Mouse (Mus musculus) liver, embryonic 15.5 days (tissue): ENCODE results near the gene Brat1. TPM values are rescaled to one million over a fixed set of nuclear protein-coding genes. Genes with fewer than 3 reads are reported as not detected.

Experiments
- ATAC-seq: fragments of 200-750 bp; cut with Nextera tagmentation; 2 replicates; pipeline ENCODE4 v1.8.0; 2017; ENCODE audit warnings: moderate number of reproducible peaks, mild to moderate bottlenecking, moderate library complexity; ENCODE audit not compliant: insufficient read depth
- H3K27ac ChIP-seq: fragments of 300-500 bp; sonication (generic); replicated peaks from 2 replicates; pipeline ENCODE4 v1.5.1; 2015; ENCODE audit warnings: mild to moderate bottlenecking, inconsistent platforms
- H3K27me3 ChIP-seq: fragments of 300-500 bp; sonication (generic); 2 replicates; pipeline ENCODE4 v1.6.1; 2015; ENCODE audit warnings: mild to moderate bottlenecking, inconsistent platforms
- H3K36me3 ChIP-seq: fragments of 300-500 bp; sonication (generic); replicated peaks from 2 replicates; pipeline ENCODE4 v1.6.1; 2015; ENCODE audit warnings: moderate library complexity, mild to moderate bottlenecking, inconsistent platforms
- H3K4me1 ChIP-seq: fragments of 300-500 bp; sonication (generic); replicated peaks from 2 replicates; pipeline ENCODE4 v1.6.1; 2015; ENCODE audit warnings: inconsistent platforms
- H3K4me2 ChIP-seq: fragments of 300-500 bp; sonication (generic); 2 replicates; pipeline ENCODE4 v1.6.1; 2015; ENCODE audit warnings: moderate library complexity, mild to moderate bottlenecking, inconsistent platforms
- H3K4me3 ChIP-seq: fragments of 300-500 bp; sonication (generic); replicated peaks from 2 replicates; pipeline ENCODE4 v1.5.1; 2015; ENCODE audit warnings: mild to moderate bottlenecking, inconsistent platforms
- H3K9ac ChIP-seq: fragments of 300-500 bp; sonication (generic); 2 replicates; pipeline ENCODE4 v1.6.1; 2015; ENCODE audit warnings: moderate library complexity, mild to moderate bottlenecking, inconsistent platforms
- H3K9me3 ChIP-seq: fragments of 300-500 bp; sonication (generic); replicated peaks from 2 replicates; pipeline ENCODE4 v1.6.1; 2016; ENCODE audit warnings: inconsistent platforms
- WGBS: fragments of 180-500 bp; shearing (Covaris S2); methylation state at CpG from one replicate; pipeline ENCODE4 v1.1.7; 2015; ENCODE audit warnings: mixed read lengths; ENCODE audit not compliant: insufficient replicate concordance; 5-methylcytosine and 5-hydroxymethylcytosine counted together
- polyA plus RNA-seq: library from polyadenylated mRNA; unstranded; fragments of >200 nt; fragmentation: Nextera tagmentation; extraction: Ambion mirVana; gene quantifications from 2 replicates; pipeline ENCODE4 v1.2.1, GENCODE M21; 2015

Brat1 gene
- polyA plus RNA-seq, 1 experiment from 2014 or later, result 7.2 TPM

DNA sequence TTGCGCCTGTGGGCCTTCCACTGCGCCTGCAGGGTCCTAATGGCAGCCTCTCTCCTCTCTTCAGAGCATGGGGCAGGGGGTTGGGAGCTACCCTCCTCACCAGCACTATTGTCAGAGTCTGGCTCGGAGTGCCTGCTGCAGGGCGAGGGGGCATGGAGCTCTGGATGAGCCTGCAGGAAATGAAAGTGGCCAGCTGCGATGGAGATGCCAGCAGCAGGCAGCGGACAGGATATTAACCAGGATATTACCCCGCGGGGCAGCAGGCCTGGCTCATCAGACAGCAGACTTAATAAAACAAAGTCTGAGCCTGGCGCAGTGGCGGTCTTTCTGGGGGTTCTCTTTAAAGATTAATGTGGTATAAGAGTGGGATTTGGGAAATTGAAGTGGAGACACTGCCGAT lies 29.7 kb upstream of the Brat1 start:
- Histone ChIP-seq H3K27ac (no peak overlapping the region), H3K4me1 (no peaks in the 10 kb centered on the region), H3K36me3 (no peaks in the 10 kb centered on the region), H3K27me3 (no peaks in the 10 kb centered on the region), H3K4me3 (no peak overlapping the region), H3K9me3 (no peaks in the 10 kb centered on the region), H3K9ac (no peak overlapping the region), H3K4me2 (no peak overlapping the region)
- no peak for ATAC-seq
- WGBS, result 79% methylated on average over 11 of the region's 11 CpGs

DNA sequence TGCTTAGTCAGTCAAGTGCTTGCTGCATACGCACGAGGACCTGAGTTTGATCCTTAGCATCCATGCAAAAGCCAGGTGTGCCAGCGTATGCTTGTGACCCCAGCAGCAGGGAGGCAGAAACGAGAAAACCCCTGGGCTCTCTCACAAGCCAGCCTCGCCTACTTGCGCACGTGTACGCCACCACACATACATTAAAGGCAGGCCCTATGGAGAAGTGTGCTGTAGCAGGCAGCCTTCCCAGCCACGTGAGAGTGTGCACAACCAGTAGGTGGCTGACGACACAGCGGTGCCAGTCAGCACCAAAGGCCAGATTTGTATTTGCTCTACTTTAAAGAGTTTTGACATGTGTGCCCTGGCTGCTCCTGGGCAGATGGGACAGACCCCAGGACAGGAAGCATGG lies 29.2 kb upstream of the Brat1 start:
- Histone ChIP-seq H3K4me1 (no peaks in the 10 kb centered on the region), H3K4me2 (no peak overlapping the region), H3K27ac (no peak overlapping the region), H3K9me3 (no peaks in the 10 kb centered on the region), H3K9ac (no peak overlapping the region), H3K4me3 (no peak overlapping the region), H3K36me3 (no peaks in the 10 kb centered on the region), H3K27me3 (no peaks in the 10 kb centered on the region)
- no peak for ATAC-seq
- 81% methylated on average over 11 of the region's 11 CpGs for WGBS

DNA sequence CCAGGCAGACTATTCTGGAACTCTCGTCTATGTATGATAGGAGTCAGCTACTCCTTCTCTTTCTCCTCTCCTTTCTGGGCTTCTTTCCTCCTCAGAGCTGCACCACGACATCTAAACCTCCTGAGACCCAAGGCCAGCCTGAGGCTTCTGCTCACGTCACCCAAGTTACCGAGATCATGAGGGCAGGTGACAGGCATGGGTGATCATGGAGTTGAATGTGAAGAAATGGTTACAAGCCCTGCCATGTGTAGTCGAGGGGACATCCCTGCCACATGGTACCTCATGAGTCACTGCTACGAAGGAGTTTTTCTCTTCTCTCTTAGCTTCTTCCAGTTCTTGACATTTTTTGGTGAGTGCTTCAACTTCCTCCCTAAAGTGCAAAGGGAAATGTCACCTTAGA lies 27.7 kb upstream of the Brat1 start:
- Histone ChIP-seq H3K27me3 (no peaks in the 10 kb centered on the region), H3K9ac (no peak overlapping the region), H3K27ac (no peak overlapping the region), H3K4me3 (no peak overlapping the region), H3K4me2 (no peak overlapping the region), H3K36me3 (no peaks in the 10 kb centered on the region), H3K9me3 (no peaks in the 10 kb centered on the region), H3K4me1 (peaks cover 8% of the 10 kb centered on the region)
- 65% methylated on average over 6 of the region's 6 CpGs for WGBS
- ATAC-seq, result no peak

DNA sequence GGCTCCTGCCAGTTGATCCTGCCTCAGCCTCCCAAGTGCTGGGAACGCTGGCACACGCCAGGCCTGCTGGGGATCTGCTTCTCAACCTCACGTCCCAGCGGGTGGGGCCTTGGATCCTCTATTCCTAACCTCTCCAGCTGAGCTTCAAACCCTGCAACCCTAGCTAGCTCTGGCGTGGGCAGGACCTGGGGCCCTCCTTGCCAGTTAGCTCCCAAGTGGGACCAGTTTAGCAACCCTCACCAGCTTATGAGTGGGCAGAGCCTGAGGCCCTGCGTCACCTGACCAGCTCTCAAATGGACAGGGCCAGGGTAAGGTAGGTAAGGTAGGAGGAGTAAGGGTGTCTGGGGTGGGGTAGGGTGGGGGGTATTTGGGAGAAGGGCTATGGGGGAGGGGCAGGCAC lies 24.8 kb upstream of the Brat1 start:
- Histone ChIP-seq H3K27me3 (no peaks in the 10 kb centered on the region), H3K4me1 (peaks cover 16% of the 10 kb centered on the region), H3K4me3 (no peak overlapping the region), H3K27ac (no peak overlapping the region), H3K9me3 (no peaks in the 10 kb centered on the region), H3K4me2 (no peak overlapping the region), H3K9ac (no peak overlapping the region), H3K36me3 (no peaks in the 10 kb centered on the region)
- ATAC-seq, result no peak
- 73% methylated on average over 6 of the region's 6 CpGs for WGBS

DNA sequence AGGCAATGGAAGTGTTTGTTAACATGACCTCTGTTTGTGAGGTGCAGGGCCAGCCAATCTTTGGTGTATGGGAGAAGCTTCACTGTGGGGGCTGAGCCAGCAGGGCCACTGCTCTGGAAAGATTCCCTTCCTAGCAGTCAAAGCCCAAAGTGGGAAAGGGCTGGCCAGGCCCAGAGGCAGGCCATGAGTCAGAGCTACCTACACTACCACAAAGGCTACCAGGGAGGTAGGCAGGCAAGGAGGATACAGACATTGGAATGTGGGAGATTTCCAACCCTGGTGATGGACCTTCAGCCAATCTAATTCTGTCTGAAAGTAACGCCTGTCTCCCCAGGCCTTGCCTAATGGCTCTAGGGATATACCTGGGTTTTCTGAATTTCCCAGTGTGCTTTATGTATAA lies 23.9 kb upstream of the Brat1 start:
- Histone ChIP-seq H3K4me2 (no peak overlapping the region), H3K27ac (no peak overlapping the region), H3K4me1 (peaks cover 16% of the 10 kb centered on the region), H3K9me3 (no peaks in the 10 kb centered on the region), H3K4me3 (no peak overlapping the region), H3K27me3 (no peaks in the 10 kb centered on the region), H3K36me3 (no peaks in the 10 kb centered on the region), H3K9ac (no peak overlapping the region)
- no peak for ATAC-seq
- WGBS, result 80% methylated on average over 1 of the region's 1 CpGs

GRCm38 (mm10) chr5:140682113-140682512 lies 22.7 kb upstream of the Brat1 start:
- ATAC-seq, result peak; percentile 65
- WGBS, result 44% methylated on average over 6 of the region's 6 CpGs

DNA sequence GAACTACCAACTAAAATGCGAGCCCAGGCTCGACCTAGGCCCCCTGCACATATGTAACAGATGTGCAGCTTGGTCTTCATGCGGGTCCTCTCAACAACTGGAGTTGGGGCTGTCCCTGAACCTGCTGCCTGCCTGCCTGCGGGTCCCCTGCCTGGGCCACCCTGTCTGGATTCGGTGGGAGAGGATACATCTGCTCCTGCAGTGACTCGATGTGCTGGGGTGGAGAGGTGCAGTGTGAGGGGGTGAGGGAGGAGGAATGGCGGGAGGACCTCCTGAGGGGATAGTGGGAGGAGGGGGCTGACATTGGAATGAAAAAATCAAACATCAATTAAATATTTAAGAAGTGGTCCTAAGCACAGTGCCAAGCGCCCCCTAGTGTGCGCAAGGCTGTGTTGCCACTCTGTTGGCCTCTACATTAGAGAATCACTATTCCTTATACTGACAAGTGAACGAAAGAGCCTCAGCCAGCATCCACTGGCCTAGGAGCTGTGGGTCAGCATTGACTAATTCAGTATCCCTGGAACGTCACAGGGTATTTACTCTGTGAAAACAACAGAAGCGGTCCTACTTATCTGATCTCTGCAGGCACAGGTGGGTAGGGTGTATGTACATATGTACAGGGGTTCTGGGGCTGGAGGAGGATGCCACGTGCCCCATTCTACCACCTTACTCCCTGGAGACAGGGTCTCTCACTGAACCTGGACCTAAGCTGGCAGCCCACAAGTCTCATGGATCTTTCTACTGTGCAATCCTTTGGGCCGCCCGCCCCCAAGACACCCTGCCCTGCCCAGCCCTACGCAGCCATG lies 20.3 kb upstream of the Brat1 start:
- Histone ChIP-seq H3K9me3 (no peaks in the 10 kb centered on the region), H3K36me3 (no peaks in the 10 kb centered on the region), H3K4me3 (no peak overlapping the region), H3K9ac (no peak overlapping the region), H3K4me2 (no peak overlapping the region), H3K27me3 (no peaks in the 10 kb centered on the region), H3K4me1 (peaks cover 16% of the 10 kb centered on the region), H3K27ac (no peak overlapping the region)
- no peak for ATAC-seq
- 58% methylated on average over 16 of the region's 16 CpGs for WGBS

More at GRCm38 (mm10) chr5:140682113-140682512, 22.7 kb upstream of the Brat1 start:
- H3K4me3 ChIP-seq, result no peak overlapping the region
- no peaks in the 10 kb centered on the region for H3K9me3 ChIP-seq
- no peak overlapping the region for H3K9ac ChIP-seq
- H3K36me3 ChIP-seq, result no peaks in the 10 kb centered on the region
- no peak overlapping the region for H3K27ac ChIP-seq
- no peaks in the 10 kb centered on the region for H3K27me3 ChIP-seq
- no peak overlapping the region for H3K4me2 ChIP-seq
- H3K4me1 ChIP-seq, result peaks cover 16% of the 10 kb centered on the region

DNA sequence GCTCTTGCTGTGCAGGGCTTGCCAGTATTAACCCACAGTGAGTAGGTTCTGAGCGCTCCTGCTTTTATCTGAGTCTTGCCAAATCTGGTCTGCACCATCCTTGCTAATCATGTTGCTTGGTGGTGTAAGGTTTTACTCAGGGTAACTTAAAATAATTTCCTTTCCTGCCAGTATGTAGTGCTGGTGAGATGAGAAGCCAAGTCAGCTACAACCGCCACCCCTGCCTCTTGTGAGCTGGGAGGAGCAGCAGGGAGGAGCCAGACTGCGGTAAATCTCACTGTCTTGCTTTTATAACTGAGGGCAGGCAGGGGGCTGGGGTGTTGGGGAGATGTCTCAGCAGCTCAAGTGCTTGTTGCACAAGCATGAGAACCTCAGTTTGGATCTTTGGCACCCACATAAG lies 16.4 kb upstream of the Brat1 start:
- ATAC-seq, result no peak
- 71% methylated on average over 3 of the region's 3 CpGs for WGBS
- H3K4me1 ChIP-seq, result no peaks in the 10 kb centered on the region
- no peaks in the 10 kb centered on the region for H3K27me3 ChIP-seq
- H3K4me3 ChIP-seq, result no peak overlapping the region
- peaks cover 6% of the 10 kb centered on the region; the same call in 1 of the 2 replicates for H3K36me3 ChIP-seq
- no peaks in the 10 kb centered on the region for H3K9me3 ChIP-seq
- no peak overlapping the region for H3K9ac ChIP-seq
- no peak overlapping the region for H3K4me2 ChIP-seq
- H3K27ac ChIP-seq, result no peak overlapping the region

- Histone ChIP-seq H3K9ac (no peak overlapping the region), H3K27me3 (no peaks in the 10 kb centered on the region), H3K27ac (no peak overlapping the region), H3K4me2 (no peak overlapping the region), H3K4me3 (no peak overlapping the region), H3K36me3 (peaks cover 7% of the 10 kb centered on the region; the same call in 1 of the 2 replicates), H3K4me1 (peaks cover 15% of the 10 kb centered on the region), H3K9me3 (no peaks in the 10 kb centered on the region)
- no peak for ATAC-seq
- WGBS, result 79% methylated on average over 7 of the region's 7 CpGs
Observed at GRCm38 (mm10) chr5:140695987-140696386, 8.8 kb upstream of the Brat1 start.

DNA sequence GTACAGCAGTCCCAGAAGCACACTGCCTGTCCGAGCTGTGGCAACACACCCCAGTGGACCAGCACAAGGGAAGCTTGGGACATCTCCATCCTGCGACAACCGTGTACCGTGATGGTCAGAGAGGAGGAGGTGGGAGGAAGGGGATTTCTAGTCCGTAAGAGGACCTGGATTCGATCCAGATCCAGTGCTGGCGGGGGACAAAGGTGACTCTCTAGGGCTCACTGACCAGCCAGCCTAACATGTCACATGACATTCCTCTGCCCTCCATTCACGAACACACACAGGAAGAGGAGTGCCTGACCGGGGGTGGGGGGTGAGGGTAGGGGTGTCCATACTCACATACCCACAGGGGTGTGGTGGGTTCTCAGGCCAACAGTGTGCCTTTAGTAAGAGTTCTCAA lies 5.0 kb upstream of the Brat1 start:
- ATAC-seq, result no peak
- Histone ChIP-seq H3K4me1 (peaks cover 51% of the 10 kb centered on the region), H3K36me3 (no peaks in the 10 kb centered on the region), H3K9ac (no peak overlapping the region), H3K27ac (0 out of 2 replicates have a peak overlapping the region, but pooled peaks have one; percentile 29), H3K4me3 (no peak overlapping the region), H3K9me3 (no peaks in the 10 kb centered on the region), H3K4me2 (peak overlapping the region; percentile 37), H3K27me3 (no peaks in the 10 kb centered on the region)
- 64% methylated on average over 9 of the region's 9 CpGs for WGBS

GRCm38 (mm10) chr5:140701661-140702060 lies 3.1 kb upstream of the Brat1 start:
- Histone ChIP-seq H3K9ac (peak overlapping the region; percentile 69), H3K9me3 (no peaks in the 10 kb centered on the region), H3K27me3 (no peaks in the 10 kb centered on the region), H3K4me1 (peaks cover 68% of the 10 kb centered on the region), H3K27ac (peak overlapping the region; percentile 86), H3K4me3 (peak overlapping the region; percentile 70), H3K4me2 (peak overlapping the region; percentile 95), H3K36me3 (no peaks in the 10 kb centered on the region)
- under 1% methylated on average over 25 of the region's 25 CpGs for WGBS
- peak; percentile 4 for ATAC-seq

- peaks cover 68% of the 10 kb centered on the region for H3K4me1 ChIP-seq
- peak within 1 kb of the TSS; percentile 70 for H3K4me3 ChIP-seq
- peak; percentile 43 for ATAC-seq
Observed at GRCm38 (mm10) chr5:140702103-140702513, 2.7 kb upstream of the Brat1 start, which contains the start of gene Iqce. Gene Iqce (minus strand): TSS chr5:140702378.

More at GRCm38 (mm10) chr5:140702103-140702513, 2.7 kb upstream of the Brat1 start, which contains the start of gene Iqce:
- H3K9me3 ChIP-seq, result no peaks in the 10 kb centered on the region
- no peaks in the 10 kb centered on the region; the same call in 1 of the 2 replicates for H3K36me3 ChIP-seq
- 0% methylated on average over 33 of the region's 33 CpGs for WGBS
- peak within 1 kb of the TSS; percentile 95 for H3K4me2 ChIP-seq
- no peaks in the 10 kb centered on the region for H3K27me3 ChIP-seq
- peak within 1 kb of the TSS; percentile 69 for H3K9ac ChIP-seq
- H3K27ac ChIP-seq, result peak within 1 kb of the TSS; percentile 86
